Mouse (Mus musculus) olfactory bulb, adult 2 months (tissue): Measurements from ENCODE around the gene Ccser2.

Source experiments
- CTCF ChIP-seq: fragments of 200-500 bp; IDR thresholded peaks from 2 replicates; pipeline ENCODE4 v1.5.1; 2012; ENCODE audit warnings: low read depth, mild to moderate bottlenecking, low read length, moderate library complexity; ENCODE audit not compliant: insufficient read depth
- POLR2A ChIP-seq: fragments of 200-500 bp; IDR thresholded peaks from 2 replicates; pipeline ENCODE4 v1.6.1; 2012; ENCODE audit warnings: mild to moderate bottlenecking, low read depth, low read length, moderate library complexity; ENCODE audit not compliant: insufficient read depth

GRCm38 (mm10) chr14:36956717-36957116 is 11.9 kb downstream of the Ccser2 start:
- TF ChIP-seq CTCF (no peak), POLR2A (no peak)
